Mouse (Mus musculus): ENCODE data around the gene Ubap1l.

Gene Ubap1l

DNA sequence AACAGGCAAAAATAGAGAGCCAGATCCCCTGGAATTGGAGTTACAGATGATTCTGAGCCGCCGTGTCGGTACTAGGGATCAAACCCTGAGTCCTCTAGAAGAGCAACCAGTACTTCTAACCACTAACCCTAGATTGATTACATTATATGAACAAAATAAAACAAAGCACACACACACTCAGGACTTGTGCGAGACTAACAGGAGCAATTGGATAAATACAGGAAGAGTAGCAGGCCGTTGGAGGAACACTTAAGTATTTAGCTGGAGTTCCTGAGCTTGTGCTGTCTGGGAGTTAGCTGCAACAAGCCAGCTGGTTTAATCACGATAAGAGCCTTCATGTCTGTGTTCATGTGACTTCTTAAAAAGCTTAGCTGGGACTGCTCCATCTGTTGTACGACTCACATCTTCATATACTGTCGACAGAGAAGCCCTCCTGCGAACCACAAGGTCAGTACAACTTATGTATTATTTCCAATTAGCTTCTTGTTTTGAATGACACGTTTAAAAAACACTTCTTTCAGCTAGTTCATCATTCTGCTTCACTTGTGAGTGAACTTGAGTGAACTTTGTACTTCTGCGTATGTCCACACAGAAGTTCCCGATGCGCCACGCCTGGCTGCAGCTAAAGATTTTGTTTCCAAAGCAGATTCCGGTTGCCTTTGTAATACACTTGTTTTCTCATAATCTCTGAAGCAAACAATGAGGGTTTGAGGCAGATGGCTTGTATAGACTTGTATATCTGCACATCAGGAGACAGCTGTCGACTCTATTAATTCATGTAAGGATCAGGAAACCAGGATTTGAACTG, at the start of gene Ubap1l:
Ubap1l (plus strand) TSS at position 401 of the 808 bp plus-strand sequence.
- no peak for DNase-seq

- DNase-seq = no peak
Observed at GRCm38 (mm10) chr9:65312669-65313357, 48.0 kb upstream of the Ubap1l start.

- no peak for DNase-seq
Observed at GRCm38 (mm10) chr9:65313846-65314245, 47.0 kb upstream of the Ubap1l start.

DNA sequence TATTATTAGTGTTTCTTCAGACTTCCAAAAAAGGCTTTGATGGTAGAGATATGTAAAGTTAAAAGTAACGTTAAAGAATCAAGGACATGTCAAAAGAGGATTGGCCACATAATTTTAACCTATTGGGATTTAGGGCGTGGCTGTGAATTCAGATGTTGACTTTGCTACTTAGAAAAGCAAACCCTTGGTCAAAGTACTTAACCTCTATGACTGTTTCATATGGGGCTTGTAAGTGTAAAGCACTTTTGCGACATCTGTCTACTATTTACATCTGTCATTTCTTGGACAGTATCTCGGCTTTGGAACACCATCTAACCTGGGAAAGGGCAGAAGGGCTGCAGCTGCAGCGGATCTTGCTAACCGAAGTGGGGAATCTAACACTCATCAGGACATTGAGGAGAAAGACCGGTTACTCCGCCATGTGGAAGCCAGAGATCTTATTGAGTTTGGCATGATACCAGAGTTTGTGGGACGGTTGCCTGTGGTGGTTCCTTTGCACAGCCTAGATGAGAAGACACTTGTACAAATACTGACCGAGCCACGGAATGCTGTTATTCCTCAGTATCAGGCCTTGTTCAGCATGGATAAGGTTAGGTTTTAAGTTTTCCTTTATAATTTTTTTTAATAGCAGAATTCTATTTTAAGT, 38.5 kb upstream of the Ubap1l start:
- DNase-seq = no peak

DNA sequence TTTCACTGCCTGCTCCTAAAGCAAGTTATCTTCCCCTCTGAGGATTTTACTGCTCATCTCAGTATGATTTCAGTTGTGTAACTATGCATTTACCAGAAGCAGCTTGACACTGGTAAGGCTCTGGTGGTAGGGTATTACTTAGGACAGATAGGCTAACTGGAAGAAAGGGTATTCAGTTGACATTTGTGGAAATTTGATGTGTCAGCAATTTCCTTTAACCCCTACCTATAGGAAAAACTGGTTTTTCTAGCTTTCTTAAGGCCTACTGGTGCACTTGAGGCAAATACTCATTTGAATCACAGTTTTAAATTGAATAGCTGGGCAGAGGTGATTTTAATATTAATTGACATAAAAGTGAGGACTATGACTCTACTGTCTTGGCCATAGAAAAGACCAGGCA, 34.9 kb upstream of the Ubap1l start:
- DNase-seq = no peak

DNA sequence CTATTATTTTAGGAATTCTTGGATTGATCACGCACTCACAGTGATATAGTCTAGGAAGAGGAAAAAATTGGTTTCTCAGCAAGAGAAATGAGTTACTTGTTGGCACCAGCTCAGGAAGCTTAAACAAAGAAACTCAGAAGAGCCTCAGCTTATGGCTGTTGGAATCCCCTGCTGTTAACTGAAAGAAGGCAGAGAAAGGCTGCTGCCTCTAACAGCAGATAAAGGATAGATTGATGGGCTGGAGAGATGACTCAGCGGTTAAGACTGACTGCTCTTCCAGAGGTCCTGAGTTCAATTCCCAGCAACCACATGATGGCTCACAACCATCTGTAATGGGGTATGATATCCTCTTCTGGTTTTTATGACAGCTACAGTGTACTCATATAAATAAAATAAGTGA, 33.5 kb upstream of the Ubap1l start:
- no peak for DNase-seq

- no peak for DNase-seq
Observed at GRCm38 (mm10) chr9:65333958-65334357, 26.9 kb upstream of the Ubap1l start.

DNA sequence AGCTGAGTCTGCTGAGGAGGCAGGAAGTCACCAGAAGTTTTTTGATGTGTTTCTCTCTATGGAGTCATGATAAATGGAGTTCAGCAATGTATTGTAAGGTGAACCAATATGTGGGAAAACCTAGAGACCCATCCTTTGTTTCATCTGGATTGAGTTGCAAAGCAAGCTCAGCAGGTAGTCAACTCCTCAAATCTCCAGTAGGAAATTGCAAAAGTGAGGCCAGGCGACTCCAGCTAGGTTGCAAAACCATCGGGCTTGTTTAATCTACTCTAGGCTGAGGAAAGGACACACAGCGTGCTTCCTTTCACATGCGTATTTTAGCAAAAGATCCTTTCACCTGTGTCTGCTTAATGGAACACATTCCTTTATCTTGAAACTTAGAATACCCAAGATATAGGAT, 21.7 kb upstream of the Ubap1l start:
- no peak for DNase-seq

DNA sequence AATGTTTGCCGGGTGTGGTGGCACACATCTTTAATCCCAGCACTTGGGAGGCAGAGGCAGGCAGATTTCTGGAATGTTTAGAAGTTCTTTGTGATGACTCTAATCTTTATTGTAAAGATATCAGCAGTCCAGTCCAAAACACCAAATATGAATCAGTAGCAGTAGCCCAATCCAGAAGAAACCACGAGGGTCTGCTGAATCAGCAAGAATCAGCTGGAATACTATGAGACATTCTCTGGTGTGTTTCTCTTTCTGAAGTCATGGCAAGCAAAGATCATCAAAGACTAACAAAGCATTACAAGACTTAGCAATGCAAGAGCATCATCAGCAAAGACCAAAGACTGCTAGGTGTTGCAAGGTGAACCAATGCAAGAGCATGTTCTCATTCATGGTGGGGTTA, 20.4 kb upstream of the Ubap1l start:
- DNase-seq = no peak

DNA sequence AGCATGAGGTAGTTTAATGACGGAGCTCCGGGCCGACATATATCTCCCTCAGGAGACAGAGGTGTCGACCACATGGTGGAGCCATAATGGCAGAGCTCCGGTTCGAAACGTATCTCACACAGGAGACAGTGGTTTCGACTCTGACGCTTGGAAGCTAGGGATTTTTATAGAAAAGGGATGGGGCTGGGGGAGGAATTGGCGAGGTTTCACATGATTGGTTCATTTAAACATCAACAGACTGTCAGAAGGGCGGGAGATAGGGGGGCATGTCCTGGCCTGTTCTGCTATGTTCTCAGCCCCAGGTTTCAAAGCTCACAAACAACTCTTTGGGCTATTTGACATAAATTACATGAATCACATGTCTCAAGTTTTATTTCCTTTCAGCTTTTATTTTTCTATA, 15.4 kb upstream of the Ubap1l start:
- DNase-seq = peak; percentile 6

GRCm38 (mm10) chr9:65345854-65346475, 14.9 kb upstream of the Ubap1l start, which contains the start of gene Pdcd7:
Gene Pdcd7 (plus strand): TSS chr9:65346104.
- DNase-seq = peak; percentile 94

- peak; percentile 33 for DNase-seq
Observed at GRCm38 (mm10) chr9:65346476-65347111, 14.2 kb upstream of the Ubap1l start.

GRCm38 (mm10) chr9:65347112-65347850, 13.6 kb upstream of the Ubap1l start:
- no peak for DNase-seq

DNA sequence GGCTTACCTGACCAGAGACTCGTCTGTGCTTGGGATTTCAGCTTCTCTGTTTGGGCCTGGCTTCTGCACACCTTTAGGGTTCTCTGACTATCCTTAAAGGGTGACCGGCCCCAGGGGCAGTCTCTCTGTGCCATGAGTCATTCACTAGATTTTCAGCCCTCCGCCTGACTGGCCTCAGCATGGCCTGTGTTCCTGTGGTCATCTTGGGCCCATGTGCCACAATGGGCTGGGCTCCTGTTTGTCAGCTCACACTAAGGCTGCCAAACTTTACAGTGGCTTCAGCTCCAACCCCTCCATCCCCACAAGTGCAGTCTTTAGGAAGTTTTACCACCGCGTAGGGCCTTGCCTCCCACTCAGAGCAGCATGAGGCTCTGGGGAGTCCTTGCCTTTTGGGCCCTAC, 7.6 kb upstream of the Ubap1l start:
- no peak for DNase-seq

DNA sequence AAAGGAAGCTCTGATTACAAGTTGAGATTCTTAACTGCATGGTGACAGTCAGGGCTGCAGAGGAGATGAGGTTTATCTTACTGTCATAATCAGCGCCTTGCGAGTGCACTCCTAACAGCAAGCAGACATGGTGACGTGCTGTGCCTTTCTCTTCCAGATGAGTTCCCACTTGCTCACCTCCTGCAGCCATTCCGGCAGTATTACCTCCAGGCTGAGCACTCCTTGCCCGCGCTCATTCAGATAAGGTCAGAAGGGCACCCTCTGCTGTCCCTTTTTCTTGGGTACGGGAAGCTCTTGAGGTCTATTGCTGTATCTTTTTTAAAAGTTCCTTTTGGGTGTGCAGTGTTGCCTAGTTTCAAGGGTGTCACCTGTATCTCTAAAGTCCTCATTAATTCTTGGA, 4.3 kb upstream of the Ubap1l start:
- DNase-seq = no peak

DNA sequence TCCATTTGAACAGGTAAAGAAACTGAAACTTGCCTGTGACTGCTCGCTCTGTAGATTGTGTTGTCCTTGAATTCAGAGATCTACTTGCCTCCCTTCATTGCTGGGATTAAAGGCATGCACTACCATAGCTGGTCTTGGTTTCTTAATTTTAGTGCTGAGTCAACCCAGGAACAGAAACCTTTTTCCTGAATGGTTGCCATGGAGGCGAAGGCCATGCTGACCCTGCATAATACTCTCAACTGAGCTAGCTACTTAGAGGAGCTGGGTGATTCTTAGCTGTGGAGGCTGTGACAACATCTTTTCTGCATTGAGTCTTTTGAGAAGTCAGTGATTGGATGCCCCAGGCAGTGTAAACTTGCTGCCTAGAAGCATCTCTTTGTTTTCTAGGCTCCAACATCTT, 3.9 kb upstream of the Ubap1l start:
- DNase-seq = no peak

DNA sequence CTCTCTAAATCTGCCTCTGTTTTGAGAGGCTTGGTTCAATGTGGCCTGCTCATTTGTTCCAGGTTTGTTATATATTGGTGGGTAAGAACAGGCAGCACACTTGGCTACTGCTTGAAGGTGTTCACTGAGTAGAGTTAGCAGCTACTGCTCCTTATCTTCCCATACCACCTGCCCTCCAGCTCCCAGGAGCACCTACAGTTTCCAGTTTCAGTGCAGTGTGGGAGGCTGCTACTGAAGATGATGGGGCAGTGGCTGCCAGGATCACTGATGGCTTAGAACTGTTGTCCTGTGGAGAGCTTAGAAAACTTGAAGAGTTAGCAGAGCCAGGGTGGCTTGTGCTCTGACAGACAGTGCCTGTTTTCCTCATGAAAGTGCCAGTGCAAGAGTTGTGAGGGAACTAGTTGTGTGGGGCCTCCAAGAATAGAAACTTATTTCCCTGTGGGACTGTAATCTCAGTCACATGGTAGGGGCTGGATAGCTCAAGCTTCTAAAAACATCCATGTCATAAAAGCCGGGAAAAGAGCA, 1.8 kb upstream of the Ubap1l start:
- no peak for DNase-seq

DNA sequence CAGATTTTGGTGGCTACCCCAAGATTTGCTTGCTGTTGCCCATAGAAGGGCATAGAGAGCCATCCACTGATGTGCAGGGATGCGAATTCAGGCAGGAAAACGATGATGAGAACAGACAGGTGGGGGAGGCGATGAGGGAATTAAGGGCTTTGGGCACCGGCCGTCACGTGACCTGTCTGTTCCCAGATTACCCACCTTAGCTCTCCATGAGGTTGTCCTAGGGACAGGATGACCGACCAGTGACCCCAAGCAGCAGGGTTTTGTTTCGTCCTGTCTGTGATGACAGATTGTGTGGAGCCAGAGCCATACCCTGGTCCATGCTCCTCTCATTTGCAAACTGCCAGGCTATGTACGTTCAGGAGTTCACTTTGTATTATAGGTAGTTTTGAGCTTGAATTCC, 2.8 kb downstream of the Ubap1l start:
- DNase-seq = no peak

- DNase-seq = no peak
Observed at GRCm38 (mm10) chr9:65365721-65366120, 4.9 kb downstream of the Ubap1l start.

GRCm38 (mm10) chr9:65371756-65372155, 10.9 kb downstream of the Ubap1l start:
- DNase-seq = no peak

DNA sequence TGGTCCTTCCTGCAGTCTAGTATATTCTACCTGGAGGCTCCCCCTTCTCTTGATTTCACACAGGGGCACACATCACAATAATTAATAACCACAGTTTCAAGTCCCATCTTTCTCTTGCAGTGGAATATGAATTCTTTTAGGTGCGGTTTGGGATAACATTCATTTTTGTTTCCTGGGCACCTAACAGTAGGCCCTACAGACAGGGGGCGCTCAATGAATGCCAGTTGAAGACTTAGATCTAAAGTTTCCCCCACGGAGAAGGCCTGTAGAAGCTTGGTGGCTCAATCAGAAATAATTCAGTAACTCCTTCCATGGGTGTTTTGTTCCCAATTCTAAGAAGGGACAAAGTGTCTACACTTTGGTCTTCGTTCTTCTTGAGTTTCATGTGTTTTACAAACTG, 11.6 kb downstream of the Ubap1l start:
- DNase-seq = peak; percentile 47

Measured in right cerebral cortex, postnatal 4 days (tissue).